In the genomic region with DNA sequence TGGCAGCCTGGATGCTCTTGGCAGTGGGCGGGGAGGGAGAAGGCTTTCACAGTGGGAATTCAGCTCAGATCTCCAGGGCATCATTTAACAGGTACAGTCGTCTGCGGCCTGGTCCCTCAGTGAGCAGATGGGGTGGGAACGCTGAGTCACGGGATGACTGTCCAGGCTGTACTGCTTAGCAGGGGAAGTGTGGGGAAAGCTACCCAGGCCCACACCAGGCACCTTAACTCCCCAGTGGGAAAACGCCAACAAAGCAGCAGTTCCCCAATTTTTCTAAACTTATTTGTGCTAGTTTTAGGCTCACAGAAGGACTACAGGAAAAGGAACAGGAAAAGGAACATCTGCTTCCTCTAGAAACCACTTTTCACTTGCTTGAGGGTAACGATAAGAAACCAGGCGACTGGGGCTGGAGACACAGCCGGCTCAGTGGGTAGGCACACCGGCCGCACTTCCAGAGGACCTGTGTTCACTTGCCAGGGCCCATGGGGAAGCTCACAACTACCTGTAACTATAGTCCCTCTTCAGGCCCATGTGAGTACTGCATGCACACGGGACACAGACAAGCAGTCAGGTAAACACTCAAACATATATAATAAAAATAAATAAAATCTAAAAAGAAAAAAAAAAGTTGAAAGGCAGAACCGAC, we compare ENCODE assay signal across 15 mouse cellular contexts.
A peak's percentile ranks its signal among the peaks of the same experiment; 100 is the strongest.
DNase-seq lines count a peak whose midpoint lies in the region; ATAC-seq and TF ChIP-seq lines count a peak whose summit lies in the region.
"Had no signal": no experiment of that assay in that cellular context is flagged by ENCODE, and none has a peak within 500 bp of the region (broad histone marks: within the 10 kb centered on the region; RNA-seq: fewer than 3 reads in every experiment).

No protein-coding gene starts in this region.

- no peak for TF ChIP-seq POLR2A in small intestine, adult 2 months (IDR thresholded peaks at IDR 0.05; ENCODE audit: low read depth, low read length)

- DNase-seq in midbrain, embryonic 11.5 days (ENCODE audit: low spot score, missing footprints), result peak; percentile 64
- peak; percentile 48 for DNase-seq in brain, adult 2 months (ENCODE audit: low read depth, low spot score)
- no peak for DNase-seq in cerebellum, adult 9-10 months
- DNase-seq in urinary bladder, postnatal 14 days (ENCODE audit: low spot score), result no peak
- DNase-seq: adrenal gland, adult 2 months; cerebellum, postnatal 14 days; retina, postnatal 1 day had no signal

- no peak for ATAC-seq in intestine, postnatal 0 days
- no peak for ATAC-seq in intestine, embryonic 16.5 days
- no peak for ATAC-seq in midbrain, embryonic 11.5 days (ENCODE audit: low FRiP score)
- no peak for ATAC-seq in midbrain, embryonic 16.5 days

- no peak overlapping the region for H3K4me2 ChIP-seq in intestine, postnatal 0 days (replicated peaks; ENCODE audit: low read depth)
- no peak overlapping the region for H3K4me2 ChIP-seq in intestine, embryonic 16.5 days (ENCODE audit: low read depth, low read length)
- H3K4me2 ChIP-seq in midbrain, embryonic 11.5 days, result no peak overlapping the region
- H3K4me2 ChIP-seq in midbrain, embryonic 16.5 days (ENCODE audit: low read length), result no peak overlapping the region
- H3K4me2 ChIP-seq: hindbrain, embryonic 12.5 days; lung, embryonic 15.5 days; stomach, embryonic 15.5 days had no signal

- WGBS in intestine, postnatal 0 days, result 84% methylated on average over 13 of the region's 13 CpGs
- WGBS in intestine, embryonic 16.5 days, result 88% methylated on average over 13 of the region's 13 CpGs
- 88% methylated on average over 13 of the region's 13 CpGs for WGBS in midbrain, embryonic 11.5 days
- 92% methylated on average over 13 of the region's 13 CpGs for WGBS in midbrain, embryonic 16.5 days
- WGBS in small intestine, adult 2 months, result 84% methylated on average over 13 of the region's 13 CpGs

- no peaks in the 10 kb centered on the region for H3K4me1 ChIP-seq in intestine, postnatal 0 days (replicated peaks; ENCODE audit: control insufficient read depth, insufficient read depth, low read length)
- H3K4me1 ChIP-seq in intestine, embryonic 16.5 days (ENCODE audit: control insufficient read depth, insufficient read depth, low read length), result no peaks in the 10 kb centered on the region
- no peaks in the 10 kb centered on the region for H3K4me1 ChIP-seq in midbrain, embryonic 11.5 days (ENCODE audit: control insufficient read depth, insufficient read depth, low read length)
- no peaks in the 10 kb centered on the region for H3K4me1 ChIP-seq in midbrain, embryonic 16.5 days (ENCODE audit: control insufficient read depth, insufficient read depth, low read length)
- no peaks in the 10 kb centered on the region for H3K4me1 ChIP-seq in small intestine, adult 2 months (ENCODE audit: control insufficient read depth, insufficient read depth, insufficient read length, low read length)
- H3K4me1 ChIP-seq: hindbrain, embryonic 12.5 days; lung, embryonic 15.5 days; stomach, embryonic 15.5 days had no signal

- no peaks in the 10 kb centered on the region for H3K27me3 ChIP-seq in intestine, postnatal 0 days (replicated peaks; ENCODE audit: control insufficient read depth, insufficient read depth, low read length)
- no peaks in the 10 kb centered on the region for H3K27me3 ChIP-seq in intestine, embryonic 16.5 days (replicated peaks; ENCODE audit: control insufficient read depth, insufficient read depth, low read length)
- H3K27me3 ChIP-seq in midbrain, embryonic 11.5 days (ENCODE audit: control insufficient read depth, insufficient read depth, low read length), result no peaks in the 10 kb centered on the region
- no peaks in the 10 kb centered on the region for H3K27me3 ChIP-seq in midbrain, embryonic 16.5 days (ENCODE audit: control insufficient read depth, insufficient read depth, low read depth, low read length)
- H3K27me3 ChIP-seq in small intestine, adult 2 months (ENCODE audit: control insufficient read depth, insufficient read depth, low read length), result no peaks in the 10 kb centered on the region
- H3K27me3 ChIP-seq: hindbrain, embryonic 12.5 days; lung, embryonic 15.5 days; stomach, embryonic 15.5 days had no signal

- no peak overlapping the region for H3K27ac ChIP-seq in intestine, postnatal 0 days (ENCODE audit: low read depth, low read length)
- no peak overlapping the region for H3K27ac ChIP-seq in intestine, embryonic 16.5 days (ENCODE audit: low read length)
- no peak overlapping the region for H3K27ac ChIP-seq in midbrain, embryonic 11.5 days (ENCODE audit: low read depth, low read length)
- H3K27ac ChIP-seq in midbrain, embryonic 16.5 days (ENCODE audit: low read length), result no peak overlapping the region
- H3K27ac ChIP-seq in small intestine, adult 2 months (ENCODE audit: insufficient read depth, low read depth, low read length), result no peak overlapping the region
- H3K27ac ChIP-seq: hindbrain, embryonic 12.5 days; lung, embryonic 15.5 days; stomach, embryonic 15.5 days had no signal

- H3K9me3 ChIP-seq in intestine, postnatal 0 days (ENCODE audit: control insufficient read depth), result no peaks in the 10 kb centered on the region
- no peaks in the 10 kb centered on the region for H3K9me3 ChIP-seq in intestine, embryonic 16.5 days (ENCODE audit: control insufficient read depth, low read length)
- no peaks in the 10 kb centered on the region for H3K9me3 ChIP-seq in midbrain, embryonic 11.5 days (ENCODE audit: control insufficient read depth, low read length)
- H3K9me3 ChIP-seq in midbrain, embryonic 16.5 days (replicated peaks; ENCODE audit: control insufficient read depth, low read length, poor library complexity, severe bottlenecking), result no peaks in the 10 kb centered on the region
- H3K9me3 ChIP-seq: lung, embryonic 15.5 days; stomach, embryonic 15.5 days had no signal

- H3K9ac ChIP-seq in intestine, postnatal 0 days (ENCODE audit: low read depth, low read length), result no peak overlapping the region
- no peak overlapping the region for H3K9ac ChIP-seq in intestine, embryonic 16.5 days (ENCODE audit: low read depth, low read length)
- no peak overlapping the region for H3K9ac ChIP-seq in midbrain, embryonic 11.5 days (ENCODE audit: low read length)
- no peak overlapping the region for H3K9ac ChIP-seq in midbrain, embryonic 16.5 days (ENCODE audit: low read depth, low read length)
- H3K9ac ChIP-seq: hindbrain, embryonic 12.5 days; lung, embryonic 15.5 days; stomach, embryonic 15.5 days had no signal

- peak; percentile 44; the same call in 1 of the 2 replicates for TF ChIP-seq CTCF in intestine, postnatal 0 days (IDR thresholded peaks at IDR 0.05; ENCODE audit: low read depth)
- TF ChIP-seq CTCF in small intestine, adult 2 months (IDR thresholded peaks at IDR 0.05; ENCODE audit: extremely low read depth, insufficient read length, insufficient replicate concordance, low read depth, low read length), result peak; percentile 20; the same call in 1 of the 2 replicates

- H3K36me3 ChIP-seq in intestine, postnatal 0 days (ENCODE audit: control insufficient read depth, insufficient read depth), result peaks cover 80% of the 10 kb centered on the region
- peaks cover 32% of the 10 kb centered on the region for H3K36me3 ChIP-seq in intestine, embryonic 16.5 days (ENCODE audit: control insufficient read depth, insufficient read depth, low read length)
- H3K36me3 ChIP-seq in midbrain, embryonic 11.5 days (ENCODE audit: control insufficient read depth, insufficient read depth, low read length), result peaks cover 4% of the 10 kb centered on the region; the same call in 1 of the 2 replicates
- H3K36me3 ChIP-seq in midbrain, embryonic 16.5 days (ENCODE audit: control insufficient read depth, insufficient read depth, low read length), result peaks cover 6% of the 10 kb centered on the region; the same call in 1 of the 2 replicates
- H3K36me3 ChIP-seq in small intestine, adult 2 months (ENCODE audit: control insufficient read depth, insufficient read depth, low read length), result peaks cover 46% of the 10 kb centered on the region

- no peak overlapping the region for H3K4me3 ChIP-seq in intestine, postnatal 0 days (ENCODE audit: low read depth, low read length)
- H3K4me3 ChIP-seq in intestine, embryonic 16.5 days (ENCODE audit: low read length), result no peak overlapping the region
- no peak overlapping the region for H3K4me3 ChIP-seq in midbrain, embryonic 11.5 days (ENCODE audit: low read depth, low read length)
- no peak overlapping the region for H3K4me3 ChIP-seq in midbrain, embryonic 16.5 days (ENCODE audit: low read depth, low read length)
- no peak overlapping the region for H3K4me3 ChIP-seq in small intestine, adult 2 months (ENCODE audit: low read depth, low read length)
- H3K4me3 ChIP-seq: hindbrain, embryonic 12.5 days; lung, embryonic 15.5 days; myocyte; stomach, embryonic 15.5 days had no signal

Comparison
In these comparisons a context has a peak if more than half of its experiments do, and no peak if none do; other contexts are left out.
1. DNase-seq: peak in midbrain, embryonic 11.5 days (single experiment) and brain, adult 2 months (single experiment); none in cerebellum, adult 9-10 months (single experiment) and urinary bladder, postnatal 14 days (single experiment).